Mouse (Mus musculus): ENCODE data around the gene Taf1b.

GRCm38 (mm10) chr12:24597376-24597775 lies 99.2 kb downstream of the Taf1b start:
- TF ChIP-seq CTCF (IDR thresholded peaks at IDR 0.05; ENCODE audit: low read depth) (no peak), EP300 (IDR thresholded peaks at IDR 0.05; ENCODE audit: low read depth) (no peak)

All from liver, postnatal 0 days (tissue).